In the genomic region with DNA sequence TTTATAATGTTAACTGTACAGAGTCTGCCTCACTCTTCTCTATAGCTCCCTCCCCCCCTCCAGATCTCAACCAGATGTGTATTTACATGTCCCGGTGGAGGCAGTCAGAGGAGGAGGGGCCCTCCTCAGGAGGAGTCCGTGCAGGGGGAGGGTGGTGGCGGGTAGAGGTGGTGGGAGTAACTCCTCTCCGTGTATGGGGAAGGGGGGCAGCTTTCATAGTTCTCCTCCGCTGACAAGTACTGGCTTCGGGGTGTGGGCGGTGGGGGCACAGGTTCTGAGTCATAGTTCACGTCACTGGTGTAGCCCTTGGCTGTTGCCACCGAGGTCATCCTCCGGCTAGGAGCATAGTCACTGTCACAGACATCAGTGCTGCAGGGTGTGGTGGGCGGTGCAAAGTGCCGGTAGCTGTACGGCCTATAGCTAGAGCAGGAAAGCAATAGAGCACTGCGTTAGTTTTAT, we compare ENCODE assay signal across 8 mouse cellular contexts. TPM values are rescaled to one million over a fixed set of nuclear protein-coding genes. Genes with fewer than 3 reads are reported as not detected.
DNase-seq lines count a peak whose midpoint lies in the region; ATAC-seq and TF ChIP-seq lines count a peak whose summit lies in the region.

No protein-coding gene starts in this region.

- no peak for TF ChIP-seq POLR2A in olfactory bulb, adult 2 months (IDR thresholded peaks at IDR 0.05; ENCODE audit: insufficient read depth, low read depth, low read length)

- H3K4me2 ChIP-seq in embryonic facial prominence, embryonic 11.5 days (ENCODE audit: low read depth, low read length) = no peak overlapping the region

- H3K9me3 ChIP-seq in embryonic facial prominence, embryonic 11.5 days (replicated peaks; ENCODE audit: control insufficient read depth, low read length) = no peaks in the 10 kb centered on the region

- no peak overlapping the region for H3K4me3 ChIP-seq in embryonic facial prominence, embryonic 11.5 days (ENCODE audit: low read depth, low read length)
- H3K4me3 ChIP-seq in olfactory bulb, adult 2 months (ENCODE audit: insufficient read depth, low read depth, low read length) = no peak overlapping the region

- peak; percentile 19 for DNase-seq in heart, postnatal 4 days
- DNase-seq in heart, postnatal 25 days (ENCODE audit: low spot score) = no peak
- DNase-seq in embryonic facial prominence, embryonic 11.5 days (ENCODE audit: low spot score) = peak; percentile 85
- DNase-seq in kidney, postnatal 14 days = no peak

- ATAC-seq in CD4-positive, CD25-positive, alpha-beta regulatory T cell, adult 4 months = peak; percentile 62
- peak; percentile 92 for ATAC-seq in embryonic facial prominence, embryonic 11.5 days (replicated peaks; ENCODE audit: insufficient number of reproducible peaks, low FRiP score, low TSS enrichment, low read depth)
- ATAC-seq in inflammation-experienced regulatory T-cells, adult 6 months = peak; percentile 64
- no peak for ATAC-seq in granulocyte monocyte progenitor cell, adult 5-6 weeks (replicated peaks; ENCODE audit: poor library complexity, severe bottlenecking)

- H3K27ac ChIP-seq in embryonic facial prominence, embryonic 11.5 days (replicated peaks; ENCODE audit: low read depth, low read length) = no peak overlapping the region
- peak overlapping the region; percentile 62 for H3K27ac ChIP-seq in olfactory bulb, adult 2 months (ENCODE audit: insufficient read depth, low read depth, low read length)

- TF ChIP-seq CTCF in olfactory bulb, adult 2 months (IDR thresholded peaks at IDR 0.05; ENCODE audit: insufficient read depth, low read depth, low read length) = no peak

- no peak overlapping the region for H3K9ac ChIP-seq in embryonic facial prominence, embryonic 11.5 days (replicated peaks; ENCODE audit: low read length)

- WGBS in embryonic facial prominence, embryonic 11.5 days = 48% methylated on average over 14 of the region's 14 CpGs
- 41% methylated on average over 14 of the region's 14 CpGs for WGBS in olfactory bulb, adult 2 months

- no peaks in the 10 kb centered on the region for H3K27me3 ChIP-seq in embryonic facial prominence, embryonic 11.5 days (ENCODE audit: control insufficient read depth, insufficient read depth, low read length)

- intact Hi-C loops in heart, postnatal 25 days (cut with DNase I) = loop anchor here (2.0 kb wide), 1 partner anchor 26 kb away; no protein-coding TSS in a partner anchor

- H3K4me1 ChIP-seq in embryonic facial prominence, embryonic 11.5 days (ENCODE audit: control insufficient read depth, insufficient read depth, low read length) = no peaks in the 10 kb centered on the region; the same call in 1 of the 2 replicates
- peaks cover 7% of the 10 kb centered on the region for H3K4me1 ChIP-seq in olfactory bulb, adult 2 months (ENCODE audit: control insufficient read depth, insufficient read depth, low read length)

- peaks cover 11% of the 10 kb centered on the region for H3K36me3 ChIP-seq in embryonic facial prominence, embryonic 11.5 days (replicated peaks; ENCODE audit: control insufficient read depth, insufficient read depth, low read depth, low read length)

RNA-seq across cellular contexts. Expression of gene Bcl2l14, which starts 54.6 kb away (rescaled TPM):
- total RNA-seq in heart, postnatal 4 days (2021) = not detected
- total RNA-seq in heart, postnatal 25 days (2021) = not detected
- polyA plus RNA-seq in CD4-positive, CD25-positive, alpha-beta regulatory T cell, adult 4 months (2017; shearing (Covaris generic)) = 1 to 10 TPM; 2.8 to 3.0 TPM
- 0.61 and 0.79 TPM in 2 replicates for polyA plus RNA-seq in embryonic facial prominence, embryonic 11.5 days (2014; fragmentation: Nextera tagmentation; extraction: Ambion mirVana)
- polyA plus RNA-seq in inflammation-experienced regulatory T-cells, adult 6 months (2017; shearing (Covaris generic)) = 1 to 10 TPM in 2 of 3 experiments, under 1 TPM in 1; 0.79 to 2.6 (median 1.1) TPM
- polyA plus RNA-seq in olfactory bulb, adult 2 months (2012; ENCODE audit: insufficient read depth, insufficient read length, low replicate concordance, missing spikeins) = not detected in 2 replicates
- total RNA-seq in granulocyte monocyte progenitor cell, adult 5-6 weeks (2014; fragmentation: Nextera tagmentation) = 2.0 TPM in 1 of 2 replicates, not detected in the other
- 0.60 and 4.0 TPM in 2 replicates for total RNA-seq in granulocyte monocyte progenitor cell, adult 5-6 weeks (2017)

Comparison
In these comparisons a context has a peak if more than half of its experiments do, and no peak if none do; other contexts are left out.
1. DNase-seq: peak in heart, postnatal 4 days (single experiment) and embryonic facial prominence, embryonic 11.5 days (single experiment); none in heart, postnatal 25 days (single experiment) and kidney, postnatal 14 days (single experiment).